Mouse (Mus musculus): ENCODE measurements around the gene Mtnr1b. TPM values are rescaled to one million over a fixed set of nuclear protein-coding genes. Genes with fewer than 3 reads are reported as not detected.
"Not testable (repeated sequence)": the region's sequence is repeated elsewhere in the genome, so short reads cannot be mapped to it uniquely, and the experiment has no call there.

Gene Mtnr1b
- polyA plus RNA-seq, 1 experiment from 2014 or later: not detected

DNA sequence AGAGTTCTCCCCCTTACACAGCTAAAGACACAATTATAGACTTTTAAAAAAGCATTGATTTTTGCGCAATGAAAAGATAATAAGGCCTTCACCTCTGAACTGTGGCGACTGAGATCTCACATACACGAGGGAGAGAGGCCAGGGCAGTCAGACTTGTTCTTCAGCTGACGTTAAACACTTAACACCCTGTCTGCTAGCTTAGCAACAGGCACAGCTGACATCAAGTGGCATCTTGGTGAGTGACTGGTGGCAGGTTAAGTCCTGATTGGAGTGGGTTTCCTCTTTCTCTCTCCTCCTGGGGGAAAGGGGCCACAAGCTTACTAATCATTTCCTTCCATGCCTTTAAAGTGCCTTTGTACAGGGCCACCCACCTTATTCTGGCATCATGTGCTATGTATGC, 4.3 kb downstream of the Mtnr1b start:
- peaks cover 5% of the 10 kb centered on the region; the same call in 1 of the 2 replicates for H3K4me1 ChIP-seq
- ATAC-seq (ENCODE audit: insufficient number of reproducible peaks, low FRiP score, low TSS enrichment, low read depth): no peak
- WGBS: 39% methylated on average over 4 of the region's 4 CpGs

DNA sequence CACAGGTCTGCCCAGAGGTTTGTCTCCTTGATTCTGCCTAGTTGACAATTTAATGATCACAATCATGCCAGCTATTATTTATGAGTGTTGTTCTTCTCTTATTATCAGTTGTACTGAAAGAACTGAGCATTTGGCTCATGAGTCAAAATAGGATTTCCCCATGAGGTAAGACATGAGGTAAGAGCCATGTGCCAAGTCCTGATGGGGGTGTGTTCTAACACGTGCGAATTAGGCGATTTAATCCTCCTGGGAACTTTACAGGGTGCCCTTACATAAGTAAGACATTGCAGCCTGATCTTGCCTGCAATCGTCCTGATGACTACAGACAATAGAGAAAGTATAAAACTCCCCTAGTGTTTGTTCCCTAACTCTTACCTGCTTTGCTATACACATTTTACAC, 4.9 kb downstream of the Mtnr1b start:
- no peak for ATAC-seq (ENCODE audit: insufficient number of reproducible peaks, low FRiP score, low TSS enrichment, low read depth)
- H3K4me2 ChIP-seq: no peak overlapping the region
- peaks cover 5% of the 10 kb centered on the region; the same call in 1 of the 2 replicates for H3K4me1 ChIP-seq
- peaks cover 8% of the 10 kb centered on the region for H3K27me3 ChIP-seq
- H3K9ac ChIP-seq: no peak overlapping the region
- H3K27ac ChIP-seq: no peak overlapping the region
- WGBS: 56% methylated on average over 4 of the region's 4 CpGs
- H3K4me3 ChIP-seq: no peak overlapping the region
- no peaks in the 10 kb centered on the region for H3K36me3 ChIP-seq
- H3K9me3 ChIP-seq: no peaks in the 10 kb centered on the region

More for the DNA sequence above, 4.3 kb downstream of the Mtnr1b start:
- no peaks in the 10 kb centered on the region for H3K9me3 ChIP-seq
- H3K36me3 ChIP-seq: no peaks in the 10 kb centered on the region
- H3K9ac ChIP-seq: no peak overlapping the region
- no peak overlapping the region for H3K4me2 ChIP-seq
- H3K4me3 ChIP-seq: no peak overlapping the region
- peaks cover 12% of the 10 kb centered on the region for H3K27me3 ChIP-seq
- no peak overlapping the region for H3K27ac ChIP-seq

DNA sequence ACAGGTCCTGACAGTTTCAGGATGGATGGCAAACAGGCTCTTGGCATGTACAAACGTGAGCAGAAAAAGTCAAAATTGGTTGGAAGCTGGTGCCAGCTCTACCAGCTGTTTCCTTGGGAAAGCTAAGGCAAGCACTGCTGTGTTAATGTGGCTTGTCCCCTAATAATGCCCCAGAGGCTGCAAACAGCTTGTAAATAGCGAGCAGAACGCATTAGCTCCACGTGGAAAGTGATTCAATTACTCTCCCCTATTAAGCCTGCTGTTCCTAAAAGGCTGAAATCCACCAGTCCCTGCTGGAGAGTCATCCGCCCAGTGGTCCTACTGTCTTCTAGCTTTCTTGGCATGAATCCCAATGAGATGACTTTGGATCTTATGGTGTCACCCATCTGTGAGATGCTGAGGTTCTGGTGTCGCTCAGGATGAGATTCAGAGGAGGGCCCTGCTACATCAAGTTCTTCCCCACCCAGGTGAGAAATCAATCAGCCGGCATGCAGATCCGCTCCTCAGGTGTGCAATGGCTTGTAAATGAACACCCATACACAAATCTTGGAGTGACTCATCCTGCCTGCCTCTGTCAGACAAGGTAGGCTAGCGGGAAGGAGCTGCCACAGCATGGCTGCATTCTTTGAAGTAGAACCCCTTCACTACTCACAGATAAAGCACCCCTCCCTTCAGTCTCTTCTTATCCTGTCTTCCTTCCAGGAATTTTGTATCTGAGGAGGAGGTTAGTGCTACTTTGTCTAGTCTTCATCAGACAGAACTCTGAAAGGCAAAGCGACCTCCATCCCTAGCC, 7.9 kb downstream of the Mtnr1b start:
- Histone ChIP-seq H3K27me3 (no peaks in the 10 kb centered on the region; the same call in 1 of the 2 replicates), H3K4me2 (no peak overlapping the region), H3K9ac (no peak overlapping the region), H3K4me3 (no peak overlapping the region), H3K9me3 (no peaks in the 10 kb centered on the region), H3K4me1 (peaks cover 5% of the 10 kb centered on the region; the same call in 1 of the 2 replicates), H3K27ac (no peak overlapping the region), H3K36me3 (no peaks in the 10 kb centered on the region)
- ATAC-seq (ENCODE audit: insufficient number of reproducible peaks, low FRiP score, low TSS enrichment, low read depth): no peak
- WGBS: 41% methylated on average over 10 of the region's 10 CpGs

DNA sequence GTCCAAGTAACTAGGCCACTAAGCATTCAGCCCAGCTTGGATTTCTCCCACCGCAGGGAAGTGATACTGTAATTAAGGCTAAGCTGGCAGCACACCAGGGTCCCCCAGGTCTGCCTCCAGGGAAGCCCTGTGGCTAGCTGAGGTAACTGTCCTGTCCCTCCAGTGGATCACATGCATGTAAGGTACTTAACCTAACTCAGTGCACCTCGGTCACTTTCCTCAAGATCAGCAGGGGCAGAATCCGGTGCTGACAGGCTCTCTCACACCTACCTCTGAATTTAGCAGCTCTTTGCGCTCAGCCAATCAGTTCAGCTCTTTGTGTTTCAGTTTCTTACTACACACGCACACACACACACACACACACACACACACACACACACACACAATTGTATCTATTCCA, 13.0 kb downstream of the Mtnr1b start:
- 57% methylated on average over 5 of the region's 5 CpGs for WGBS
- no peak overlapping the region for H3K9ac ChIP-seq
- H3K4me3 ChIP-seq: no peak overlapping the region
- no peak for ATAC-seq (ENCODE audit: insufficient number of reproducible peaks, low FRiP score, low TSS enrichment, low read depth)
- no peaks in the 10 kb centered on the region; the same call in 1 of the 2 replicates for H3K27me3 ChIP-seq
- peaks cover 3% of the 10 kb centered on the region; the same call in 1 of the 2 replicates for H3K4me1 ChIP-seq
- no peaks in the 10 kb centered on the region for H3K36me3 ChIP-seq
- no peak overlapping the region for H3K4me2 ChIP-seq
- no peak overlapping the region for H3K27ac ChIP-seq
- H3K9me3 ChIP-seq: no peaks in the 10 kb centered on the region

DNA sequence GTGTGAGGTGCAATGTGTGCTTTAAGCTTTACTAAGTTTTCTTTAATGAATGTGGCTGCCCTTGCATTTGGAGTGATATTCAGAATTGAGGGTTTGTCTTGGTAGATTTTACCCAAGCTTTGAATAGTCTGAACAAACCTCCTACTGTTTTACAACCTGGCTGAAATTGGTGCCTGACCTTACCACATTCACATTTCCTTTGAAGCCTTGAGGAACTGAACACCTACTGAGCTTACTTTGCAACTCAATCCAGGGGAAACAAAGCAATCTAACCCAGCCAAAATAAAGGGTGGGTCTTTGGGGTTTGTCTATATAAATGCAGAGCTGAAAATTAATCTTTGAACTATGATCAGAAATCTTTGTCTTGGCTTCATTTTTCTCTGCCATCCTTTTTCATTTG, 23.6 kb downstream of the Mtnr1b start:
- Histone ChIP-seq H3K9ac (no peak overlapping the region), H3K9me3 (no peaks in the 10 kb centered on the region), H3K27ac (no peak overlapping the region), H3K4me1 (no peaks in the 10 kb centered on the region), H3K36me3 (no peaks in the 10 kb centered on the region), H3K4me2 (no peak overlapping the region), H3K27me3 (no peaks in the 10 kb centered on the region), H3K4me3 (no peak overlapping the region)
- ATAC-seq (ENCODE audit: insufficient number of reproducible peaks, low FRiP score, low TSS enrichment, low read depth): no peak

DNA sequence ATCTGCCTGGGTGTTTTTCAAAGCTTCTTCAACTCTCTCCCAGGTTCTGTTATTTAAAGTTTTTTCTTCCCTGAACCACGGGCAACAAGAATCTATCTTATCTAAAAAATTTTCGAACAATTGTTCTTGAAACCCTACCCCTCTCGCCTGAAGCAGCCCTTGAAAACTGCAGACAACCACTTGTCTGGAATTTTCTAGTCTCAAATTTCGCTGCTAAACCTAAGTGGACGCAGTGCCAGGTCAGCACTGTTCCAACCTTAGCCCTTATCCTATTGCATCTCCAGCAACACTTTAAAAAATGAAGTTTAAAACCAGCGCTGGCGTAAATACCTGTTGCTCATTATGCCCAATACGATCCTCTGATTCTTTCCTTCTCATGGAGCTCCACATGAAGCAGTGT, 29.0 kb downstream of the Mtnr1b start:
- Histone ChIP-seq H3K4me2 (no peak overlapping the region), H3K4me1 (no peaks in the 10 kb centered on the region), H3K4me3 (no peak overlapping the region), H3K36me3 (no peaks in the 10 kb centered on the region), H3K27ac (no peak overlapping the region), H3K9me3 (no peaks in the 10 kb centered on the region), H3K27me3 (no peaks in the 10 kb centered on the region), H3K9ac (no peak overlapping the region)
- no peak for ATAC-seq (ENCODE audit: insufficient number of reproducible peaks, low FRiP score, low TSS enrichment, low read depth)
- 59% methylated on average over 8 of the region's 8 CpGs for WGBS

DNA sequence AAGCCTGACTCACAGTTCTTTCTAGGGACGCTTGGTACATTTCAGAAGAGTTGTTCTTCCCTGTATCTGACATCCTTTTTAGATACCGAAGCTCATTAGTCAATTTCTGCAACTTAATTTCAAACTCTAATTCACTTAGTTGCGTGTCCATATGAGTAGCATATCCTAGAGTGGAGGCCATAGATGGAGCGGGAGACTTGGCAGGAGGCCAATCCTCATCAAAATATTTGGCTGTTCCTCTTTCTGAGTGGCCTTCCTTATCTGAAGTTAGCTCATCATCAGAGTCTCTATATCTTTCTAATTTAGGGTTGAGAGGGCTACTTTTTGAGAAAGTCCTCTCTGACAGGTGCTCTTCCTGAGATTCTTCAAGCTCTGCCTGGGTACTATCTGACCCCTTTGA, 29.4 kb downstream of the Mtnr1b start:
- 75% methylated on average over 4 of the region's 4 CpGs for WGBS
- not testable (repeated sequence) for ATAC-seq (ENCODE audit: insufficient number of reproducible peaks, low FRiP score, low TSS enrichment, low read depth); H3K27ac ChIP-seq; H3K27me3 ChIP-seq; H3K9ac ChIP-seq; H3K9me3 ChIP-seq; H3K36me3 ChIP-seq; H3K4me3 ChIP-seq; H3K4me1 ChIP-seq; H3K4me2 ChIP-seq

DNA sequence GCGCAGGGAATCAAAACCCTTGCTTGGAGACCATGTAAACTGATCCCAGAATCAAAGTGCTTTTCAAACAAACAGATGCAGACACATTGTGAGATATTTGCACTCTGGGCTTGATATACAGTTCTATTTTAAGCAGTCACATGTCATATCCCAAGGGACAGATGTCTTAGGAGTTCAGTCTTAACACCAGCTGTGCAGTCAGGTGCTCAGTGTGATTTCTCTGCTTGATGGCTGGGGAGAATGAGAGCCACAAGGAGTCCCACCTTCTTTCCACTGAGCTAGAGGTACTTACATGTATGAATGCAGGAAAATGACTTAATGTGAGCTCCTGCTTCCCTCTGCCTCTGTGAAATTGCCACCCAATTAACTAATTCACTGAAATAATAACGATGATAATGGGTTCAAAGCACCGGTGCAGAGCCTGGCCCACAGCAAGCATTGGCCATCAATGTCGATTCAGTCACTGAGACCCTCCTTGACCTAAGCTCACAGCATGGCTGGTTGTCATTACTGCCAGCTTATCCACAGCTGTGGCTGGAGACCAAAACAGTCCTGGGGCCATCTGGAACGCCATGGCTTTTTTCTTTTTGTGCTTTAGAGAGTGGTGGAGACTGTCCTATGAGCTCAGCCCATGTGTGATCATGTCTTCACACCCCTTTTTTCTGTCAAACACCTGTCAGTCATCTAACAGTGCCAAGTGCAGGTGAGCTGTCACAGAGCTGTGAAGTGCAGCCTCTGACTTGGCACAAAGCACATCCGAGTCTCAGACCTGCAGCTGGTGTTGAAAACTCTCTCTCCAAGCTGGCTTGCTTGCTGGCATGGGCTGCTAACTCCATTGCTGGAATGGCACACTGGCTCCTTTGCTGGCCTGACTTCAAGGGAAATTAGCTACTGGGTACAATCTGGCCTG, 61.1 kb downstream of the Mtnr1b start:
- ATAC-seq (ENCODE audit: insufficient number of reproducible peaks, low FRiP score, low TSS enrichment, low read depth): 0 out of 2 replicates have a peak, but pooled peaks have one; percentile 44
- WGBS: 43% methylated on average over 6 of the region's 6 CpGs

DNA sequence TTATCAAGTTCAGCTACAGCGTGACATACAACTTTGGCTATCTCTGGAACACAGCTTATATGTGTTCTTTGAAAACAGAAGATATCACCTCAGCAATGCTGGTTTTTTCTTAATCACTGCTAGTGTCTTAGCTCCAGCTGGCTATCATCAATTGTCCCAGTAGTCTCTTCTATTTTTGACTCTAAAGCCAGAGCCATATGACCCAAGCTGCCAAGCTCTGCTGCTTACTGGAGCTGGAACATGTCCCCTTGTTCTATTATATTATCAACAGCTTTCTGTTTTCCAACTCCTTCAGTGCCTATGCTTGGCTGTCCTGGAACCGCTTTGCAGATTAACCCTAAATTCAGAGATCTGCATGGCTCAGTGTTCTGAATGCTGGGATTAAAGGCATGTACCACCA, 70.1 kb downstream of the Mtnr1b start:
- no peak overlapping the region for H3K4me3 ChIP-seq
- no peaks in the 10 kb centered on the region for H3K36me3 ChIP-seq
- H3K27ac ChIP-seq: no peak overlapping the region
- H3K9ac ChIP-seq: no peak overlapping the region
- WGBS: 85% methylated on average over 2 of the region's 2 CpGs
- no peak overlapping the region for H3K4me2 ChIP-seq
- H3K27me3 ChIP-seq: no peaks in the 10 kb centered on the region
- ATAC-seq (ENCODE audit: insufficient number of reproducible peaks, low FRiP score, low TSS enrichment, low read depth): no peak
- H3K9me3 ChIP-seq: no peaks in the 10 kb centered on the region; the same call in 1 of the 2 replicates
- no peaks in the 10 kb centered on the region for H3K4me1 ChIP-seq

More for the DNA sequence above, 61.1 kb downstream of the Mtnr1b start:
- Histone ChIP-seq H3K27me3 (no peaks in the 10 kb centered on the region), H3K4me1 (no peaks in the 10 kb centered on the region), H3K4me2 (no peak overlapping the region), H3K4me3 (no peak overlapping the region), H3K36me3 (no peaks in the 10 kb centered on the region), H3K27ac (no peak overlapping the region), H3K9ac (no peak overlapping the region), H3K9me3 (no peaks in the 10 kb centered on the region)

DNA sequence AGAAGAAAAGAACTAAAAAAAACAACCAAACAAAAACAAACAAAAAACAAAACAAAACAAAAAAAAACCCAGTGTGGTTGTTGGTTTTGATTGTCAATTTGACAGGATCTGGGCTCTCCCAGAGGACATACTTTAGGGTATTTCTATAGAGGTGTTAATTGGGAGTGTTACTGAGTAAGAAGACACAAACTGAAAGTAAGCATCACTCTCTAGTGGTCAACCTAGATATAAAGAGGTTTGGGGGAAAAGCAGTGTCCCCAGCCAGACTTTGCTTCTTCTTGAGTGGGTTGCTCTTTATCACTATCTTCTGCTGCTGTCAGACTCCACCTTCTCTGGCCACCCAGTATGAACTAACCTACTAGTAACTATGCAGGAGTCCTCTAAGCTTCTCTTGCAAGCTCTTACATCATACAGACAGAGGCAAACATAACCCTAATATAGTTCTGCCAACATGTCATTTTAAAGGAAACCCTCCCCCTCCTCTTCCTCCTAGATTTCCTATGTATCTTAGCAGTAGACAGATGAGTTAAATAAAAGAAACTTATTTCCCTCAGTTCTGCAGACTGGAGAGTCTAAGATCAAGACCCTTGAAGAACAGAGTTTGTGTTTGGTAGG, 71.8 kb downstream of the Mtnr1b start:
- Histone ChIP-seq H3K4me1 (no peaks in the 10 kb centered on the region), H3K27ac (no peak overlapping the region), H3K9ac (no peak overlapping the region), H3K4me3 (no peak overlapping the region), H3K27me3 (no peaks in the 10 kb centered on the region), H3K36me3 (no peaks in the 10 kb centered on the region), H3K4me2 (no peak overlapping the region), H3K9me3 (no peaks in the 10 kb centered on the region; the same call in 1 of the 2 replicates)
- no peak for ATAC-seq (ENCODE audit: insufficient number of reproducible peaks, low FRiP score, low TSS enrichment, low read depth)

DNA sequence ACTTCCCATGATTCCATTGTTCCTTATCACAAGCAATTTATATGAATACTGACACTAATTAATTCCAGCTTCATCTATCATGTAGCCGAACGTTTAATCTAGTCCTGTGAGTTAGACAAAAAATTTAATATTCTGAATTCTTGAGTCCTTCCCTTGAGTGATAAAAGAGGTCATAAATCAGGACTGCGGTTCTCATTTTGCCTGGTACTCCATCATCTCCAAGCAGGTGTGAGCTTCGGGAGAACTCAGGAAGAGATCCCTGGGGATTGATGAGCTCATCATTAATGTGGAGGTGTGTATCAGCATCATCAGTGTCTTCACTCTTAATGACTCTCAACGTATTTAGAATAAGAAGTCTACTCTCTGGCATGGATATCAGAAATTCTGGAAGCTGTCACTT, 74.0 kb downstream of the Mtnr1b start:
- H3K4me2 ChIP-seq: no peak overlapping the region
- no peak overlapping the region for H3K9ac ChIP-seq
- H3K36me3 ChIP-seq: no peaks in the 10 kb centered on the region
- H3K4me3 ChIP-seq: no peak overlapping the region
- no peak overlapping the region for H3K27ac ChIP-seq
- no peaks in the 10 kb centered on the region for H3K9me3 ChIP-seq
- H3K4me1 ChIP-seq: no peaks in the 10 kb centered on the region
- no peaks in the 10 kb centered on the region for H3K27me3 ChIP-seq
- WGBS: 66% methylated on average over 5 of the region's 5 CpGs
- no peak for ATAC-seq (ENCODE audit: insufficient number of reproducible peaks, low FRiP score, low TSS enrichment, low read depth)

DNA sequence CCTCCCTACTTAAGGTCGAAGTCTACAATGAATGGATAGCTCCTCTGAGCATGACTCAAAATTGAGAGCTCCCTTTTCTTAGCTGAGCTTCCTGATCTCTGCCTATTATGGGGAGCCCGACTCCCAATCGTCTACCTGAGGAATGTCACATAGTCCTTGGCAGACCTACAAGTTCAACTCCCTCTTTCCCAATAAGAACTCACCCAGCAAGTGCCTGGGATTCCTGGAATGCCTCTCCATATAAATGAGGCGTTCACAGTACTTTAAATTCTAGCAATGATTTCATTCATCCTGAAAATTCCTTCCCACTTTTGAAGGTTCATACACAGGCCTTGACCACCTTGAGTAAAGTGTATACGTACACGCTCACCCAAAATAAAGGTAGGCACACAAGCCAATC, 79.9 kb downstream of the Mtnr1b start:
- Histone ChIP-seq H3K4me2 (no peak overlapping the region), H3K9me3 (no peaks in the 10 kb centered on the region), H3K4me1 (no peaks in the 10 kb centered on the region), H3K9ac (no peak overlapping the region), H3K27ac (no peak overlapping the region), H3K36me3 (no peaks in the 10 kb centered on the region), H3K27me3 (no peaks in the 10 kb centered on the region), H3K4me3 (no peak overlapping the region)
- WGBS: 54% methylated on average over 6 of the region's 6 CpGs
- no peak for ATAC-seq (ENCODE audit: insufficient number of reproducible peaks, low FRiP score, low TSS enrichment, low read depth)

Data from limb, embryonic 15.5 days (tissue).